8 mouse cellular contexts compared by ENCODE assay signal in the genomic region with DNA sequence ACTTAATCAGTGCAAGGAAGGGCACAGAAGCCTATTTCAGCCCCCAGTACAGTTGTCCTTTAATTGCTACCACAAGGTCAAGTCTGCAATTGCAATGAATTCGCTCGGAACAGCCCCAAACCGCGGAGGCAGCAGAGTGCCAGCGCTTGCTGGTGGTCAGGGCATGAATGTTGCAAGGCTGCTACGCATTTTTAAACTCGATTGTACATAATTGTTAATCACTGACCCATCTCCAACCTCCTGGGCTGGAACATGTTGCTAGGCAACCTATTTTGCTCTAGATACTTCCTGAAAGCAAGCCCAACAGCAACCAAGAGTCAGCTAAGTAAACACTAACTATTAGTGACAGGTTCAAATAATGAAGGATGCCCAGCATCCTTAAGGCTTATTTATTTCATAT.
DNase-seq lines count a peak whose midpoint lies in the region; ATAC-seq and TF ChIP-seq lines count a peak whose summit lies in the region.

No protein-coding gene starts in this region.

- H3K27me3 ChIP-seq in hindbrain, embryonic 10.5 days (ENCODE audit: insufficient read depth, poor library complexity, severe bottlenecking), result peaks cover 13% of the 10 kb centered on the region
- H3K27me3 ChIP-seq in limb, embryonic 14.5 days (ENCODE audit: control insufficient read depth, insufficient read depth, low read length), result no peaks in the 10 kb centered on the region

- 0 out of 2 replicates have a peak overlapping the region, but pooled peaks have one; percentile 20 for H3K4me3 ChIP-seq in hindbrain, embryonic 10.5 days
- no peak overlapping the region for H3K4me3 ChIP-seq in limb, embryonic 14.5 days (replicated peaks; ENCODE audit: low read length)

- H3K9ac ChIP-seq in limb, embryonic 14.5 days (ENCODE audit: low read depth, low read length, severe bottlenecking), result 0 out of 2 replicates have a peak overlapping the region, but pooled peaks have one; percentile 7

- H3K4me1 ChIP-seq in hindbrain, embryonic 10.5 days (replicated peaks), result peaks cover 45% of the 10 kb centered on the region
- H3K4me1 ChIP-seq in limb, embryonic 14.5 days (ENCODE audit: control insufficient read depth, insufficient read depth, low read length), result peaks cover 14% of the 10 kb centered on the region

- no peak for ATAC-seq in limb, embryonic 14.5 days (ENCODE audit: low FRiP score, low read depth)

- no peaks in the 10 kb centered on the region for H3K9me3 ChIP-seq in hindbrain, embryonic 10.5 days
- no peaks in the 10 kb centered on the region for H3K9me3 ChIP-seq in limb, embryonic 14.5 days (ENCODE audit: control insufficient read depth, low read length)

- no peak for TF ChIP-seq POLR2A in limb, embryonic 14.5 days (IDR thresholded peaks at IDR 0.05; ENCODE audit: borderline replicate concordance, extremely low read depth, insufficient read depth, insufficient read length)

- H3K27ac ChIP-seq in hindbrain, embryonic 10.5 days, result no peak overlapping the region
- no peak overlapping the region for H3K27ac ChIP-seq in limb, embryonic 14.5 days (replicated peaks; ENCODE audit: low read depth, low read length)

- 23% methylated on average over 7 of the region's 7 CpGs for WGBS in hindbrain, embryonic 10.5 days
- WGBS in limb, embryonic 14.5 days, result 53% methylated on average over 7 of the region's 7 CpGs

- no peak overlapping the region for H3K4me2 ChIP-seq in limb, embryonic 14.5 days (replicated peaks; ENCODE audit: low read depth, low read length, severe bottlenecking)

- no peaks in the 10 kb centered on the region for H3K36me3 ChIP-seq in hindbrain, embryonic 10.5 days
- H3K36me3 ChIP-seq in limb, embryonic 14.5 days (ENCODE audit: control insufficient read depth, insufficient read depth, low read length), result no peaks in the 10 kb centered on the region

- peak; percentile 93 for DNase-seq in Muller cell, postnatal 12 days (ENCODE audit: inconsistent ontology term)
- DNase-seq in adrenal gland, postnatal 14 days, result peak; percentile 64
- peak; percentile 46 for DNase-seq in hindbrain, embryonic 10.5 days (ENCODE audit: low spot score)
- DNase-seq in limb, embryonic 14.5 days (ENCODE audit: low spot score), result no peak
- no peak for DNase-seq in c-Kit-positive CD71-positive TER-119-positive erythroid progenitor cells, embryonic 14.5 days (ENCODE audit: low spot score)
- no peak for DNase-seq in frontal cortex, adult 2 months (ENCODE audit: extremely low spot score in 1 of 2, low spot score in 1 of 2)
- no peak for DNase-seq in thymus, postnatal 4 days
- DNase-seq in yolk sac, embryonic 10.5 days (ENCODE audit: low spot score), result no peak

Comparison
In these comparisons a context has a peak if more than half of its experiments do, and no peak if none do; other contexts are left out.
1. DNase-seq: peak in Muller cell, postnatal 12 days (single experiment), adrenal gland, postnatal 14 days (single experiment) and hindbrain, embryonic 10.5 days (single experiment); none in limb, embryonic 14.5 days (single experiment), c-Kit-positive CD71-positive TER-119-positive erythroid progenitor cells, embryonic 14.5 days (single experiment), frontal cortex, adult 2 months (0 of 2), thymus, postnatal 4 days (single experiment) and yolk sac, embryonic 10.5 days (single experiment).